Comparison of ENCODE assay signal across 17 mouse cellular contexts in genomic region chr9:42229465-42230110, GRCm38 (mm10). TPM values are rescaled to one million over a fixed set of nuclear protein-coding genes. Genes with fewer than 3 reads are reported as not detected.
DNase-seq lines count a peak whose midpoint lies in the region; ATAC-seq and TF ChIP-seq lines count a peak whose summit lies in the region.
"Had no signal": no experiment of that assay in that cellular context is flagged by ENCODE, and none has a peak within 500 bp of the region (broad histone marks: within the 10 kb centered on the region; RNA-seq: fewer than 3 reads in every experiment).

No protein-coding gene starts in this region.

- H3K27me3 ChIP-seq in heart, embryonic 10.5 days (ENCODE audit: insufficient read depth, poor library complexity, severe bottlenecking), result no peaks in the 10 kb centered on the region
- H3K27me3 ChIP-seq in midbrain, postnatal 0 days (ENCODE audit: insufficient read depth, low read length), result no peaks in the 10 kb centered on the region
- H3K27me3 ChIP-seq in midbrain, embryonic 10.5 days (ENCODE audit: low read depth, poor library complexity, severe bottlenecking), result no peaks in the 10 kb centered on the region
- H3K27me3 ChIP-seq: embryonic facial prominence, embryonic 15.5 days; liver, embryonic 12.5 days; midbrain, embryonic 12.5 days had no signal

- ATAC-seq in midbrain, postnatal 0 days (ENCODE audit: low FRiP score), result no peak
- ATAC-seq in erythroid progenitor cell, adult 5-6 weeks (replicated peaks; ENCODE audit: low FRiP score, poor library complexity, severe bottlenecking), result no peak
- ATAC-seq: liver, embryonic 12.5 days had no signal

- no peak for TF ChIP-seq CTCF in midbrain, postnatal 0 days (IDR thresholded peaks at IDR 0.05)

- no peaks in the 10 kb centered on the region for H3K9me3 ChIP-seq in heart, embryonic 10.5 days
- no peaks in the 10 kb centered on the region for H3K9me3 ChIP-seq in midbrain, postnatal 0 days (ENCODE audit: low read length)
- no peaks in the 10 kb centered on the region for H3K9me3 ChIP-seq in midbrain, embryonic 10.5 days (replicated peaks)
- H3K9me3 ChIP-seq: embryonic facial prominence, embryonic 15.5 days; G1E; liver, embryonic 12.5 days; midbrain, embryonic 12.5 days had no signal

- DNase-seq in heart, embryonic 10.5 days (ENCODE audit: low spot score), result no peak
- no peak for DNase-seq in heart, adult 18-20 months
- peak; percentile 33 for DNase-seq in midbrain, postnatal 0 days (ENCODE audit: low spot score)
- DNase-seq in midbrain, embryonic 10.5 days (ENCODE audit: low spot score), result no peak
- DNase-seq in cerebellum, postnatal 36 days, result peak; percentile 82
- DNase-seq in thymus, postnatal 0 days (ENCODE audit: low spot score), result no peak
- no peak for DNase-seq in gastrocnemius, postnatal 36 days
- DNase-seq: adrenal gland, postnatal 36 days; kidney, adult 9 months; layer of hippocampus, adult 9-11 months; right cerebral cortex, postnatal 25 days had no signal

- H3K4me1 ChIP-seq in heart, embryonic 10.5 days, result peaks cover 28% of the 10 kb centered on the region
- H3K4me1 ChIP-seq in midbrain, postnatal 0 days (ENCODE audit: insufficient read depth, low read length), result no peaks in the 10 kb centered on the region
- no peaks in the 10 kb centered on the region for H3K4me1 ChIP-seq in midbrain, embryonic 10.5 days
- H3K4me1 ChIP-seq: embryonic facial prominence, embryonic 15.5 days; liver, embryonic 12.5 days; midbrain, embryonic 12.5 days had no signal

- no peak overlapping the region for H3K4me2 ChIP-seq in midbrain, postnatal 0 days (ENCODE audit: low read depth, low read length, poor library complexity, severe bottlenecking)
- H3K4me2 ChIP-seq: embryonic facial prominence, embryonic 15.5 days; heart, embryonic 11.5 days; liver, embryonic 12.5 days; midbrain, embryonic 12.5 days had no signal

- H3K27ac ChIP-seq in heart, embryonic 10.5 days, result peak overlapping the region; percentile 57; the same call in 1 of the 2 replicates
- H3K27ac ChIP-seq in midbrain, postnatal 0 days (ENCODE audit: low read depth, low read length), result no peak overlapping the region
- H3K27ac ChIP-seq in midbrain, embryonic 10.5 days (replicated peaks), result no peak overlapping the region
- H3K27ac ChIP-seq: embryonic facial prominence, embryonic 15.5 days; liver, embryonic 12.5 days; midbrain, embryonic 12.5 days had no signal

- H3K36me3 ChIP-seq in heart, embryonic 10.5 days, result no peaks in the 10 kb centered on the region
- H3K36me3 ChIP-seq in midbrain, postnatal 0 days (ENCODE audit: insufficient read depth, low read length), result no peaks in the 10 kb centered on the region
- no peaks in the 10 kb centered on the region for H3K36me3 ChIP-seq in midbrain, embryonic 10.5 days
- H3K36me3 ChIP-seq: embryonic facial prominence, embryonic 15.5 days; G1E; liver, embryonic 12.5 days; midbrain, embryonic 12.5 days had no signal

- WGBS in heart, embryonic 10.5 days, result 59% methylated on average over 12 of the region's 12 CpGs
- WGBS in midbrain, postnatal 0 days, result 59% methylated on average over 12 of the region's 12 CpGs
- 84% methylated on average over 12 of the region's 12 CpGs for WGBS in midbrain, embryonic 10.5 days

- no peak overlapping the region for H3K4me3 ChIP-seq in heart, embryonic 10.5 days
- H3K4me3 ChIP-seq in midbrain, postnatal 0 days (ENCODE audit: low read depth, low read length), result no peak overlapping the region
- H3K4me3 ChIP-seq in midbrain, embryonic 10.5 days, result no peak overlapping the region
- H3K4me3 ChIP-seq: embryonic facial prominence, embryonic 15.5 days; liver, embryonic 12.5 days; midbrain, embryonic 12.5 days had no signal

- intact Hi-C loops in gastrocnemius, postnatal 36 days (cut with DNase I), result loop anchor here (10.0 kb wide), 1 partner anchor 175 kb away; no protein-coding TSS in a partner anchor

- no peak overlapping the region for H3K9ac ChIP-seq in midbrain, postnatal 0 days (replicated peaks; ENCODE audit: low read length, poor library complexity, severe bottlenecking)
- H3K9ac ChIP-seq: embryonic facial prominence, embryonic 15.5 days; liver, embryonic 12.5 days; midbrain, embryonic 12.5 days had no signal

RNA-seq across cellular contexts. Expression of gene Sc5d, which starts 34.5 kb away (rescaled TPM):
- polyA plus RNA-seq in heart, embryonic 10.5 days (2016; fragmentation: Nextera tagmentation; extraction: Ambion mirVana), result 51.5 and 58.1 TPM in 2 replicates
- total RNA-seq in heart, adult 18-20 months (2021), result 10 to 100 TPM; 14.8 to 19.5 TPM
- total RNA-seq in midbrain, postnatal 0 days (2014; rRNA removed), result 32.4 and 67.0 TPM in 2 replicates
- 63.7 and 70.3 TPM in 2 replicates for polyA plus RNA-seq in midbrain, postnatal 0 days (2015; fragmentation: Nextera tagmentation; extraction: Ambion mirVana)
- 64.8 and 71.0 TPM in 2 replicates for polyA plus RNA-seq in midbrain, embryonic 10.5 days (2016; fragmentation: Nextera tagmentation; extraction: Ambion mirVana)
- total RNA-seq in erythroid progenitor cell, adult 5-6 weeks (2015; ENCODE audit: low replicate concordance), result 6.7 and 8.3 TPM in 2 replicates
- 5.6 and 8.9 TPM in 2 replicates for total RNA-seq in erythroid progenitor cell, adult 5-6 weeks (2017; ENCODE audit: low replicate concordance)
- polyA plus RNA-seq in thymus, postnatal 0 days (2015; fragmentation: Nextera tagmentation; extraction: Ambion mirVana), result 54.7 and 58.3 TPM in 2 replicates
- 10 to 100 TPM; 18.3 to 19.9 TPM for total RNA-seq in gastrocnemius, postnatal 36 days (2021)

Comparison
In these comparisons a context has a peak if more than half of its experiments do, and no peak if none do; other contexts are left out.
1. DNase-seq: peak in midbrain, postnatal 0 days (single experiment) and cerebellum, postnatal 36 days (2 of 2); none in heart, embryonic 10.5 days (single experiment), heart, adult 18-20 months (0 of 2), midbrain, embryonic 10.5 days (single experiment), thymus, postnatal 0 days (single experiment) and gastrocnemius, postnatal 36 days (0 of 2).